Mouse (Mus musculus): ENCODE results near the gene Trio.
A peak's percentile ranks its signal among the peaks of the same experiment; 100 is the strongest.

DNA sequence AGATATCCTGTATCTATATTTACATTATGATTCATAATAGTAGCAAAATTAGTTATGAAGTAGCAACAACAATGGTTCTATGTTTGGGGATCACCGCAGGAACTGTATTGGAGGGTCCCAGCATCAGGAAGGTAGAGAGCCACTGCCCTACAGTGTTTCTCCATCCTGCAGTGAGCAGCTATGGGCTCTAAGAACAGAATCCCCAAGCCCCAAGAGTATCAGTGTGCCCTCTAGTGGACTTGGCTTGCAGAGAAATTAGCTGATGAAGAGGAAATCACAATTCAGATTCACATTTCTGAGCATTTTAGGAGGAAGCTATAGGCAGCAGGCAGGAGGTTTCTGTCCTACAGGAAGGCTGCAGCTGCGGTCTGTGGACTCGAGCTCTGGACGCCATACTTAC, 202.1 kb downstream of the Trio start:
- TF ChIP-seq CTCF (IDR thresholded peaks at IDR 0.05; ENCODE audit: insufficient read depth, low read length): peak; percentile 29
- no peak for TF ChIP-seq POLR2A (IDR thresholded peaks at IDR 0.05; ENCODE audit: borderline replicate concordance, extremely low read depth, low read depth, low read length)
